Mouse (Mus musculus) heart, postnatal 14 days (tissue): ENCODE measurements around the gene Hoxb4. TPM values are rescaled to one million over a fixed set of nuclear protein-coding genes. Genes with fewer than 3 reads are reported as not detected.

Experiments
- DNase-seq, 2 experiments: peaks; one replicate each; pipeline ENCODE4 v3.0.0; 2021 to 2022
- intact Hi-C: fragments of 180-260 bp; cut with DNase I; formaldehyde crosslinking; loops from one replicate; pipeline ENCODE4 v1.15.1; 2025
- total RNA-seq, 2 experiments: library from RNA; stranded (reverse); gene quantifications; 2 replicates each; pipeline ENCODE4 v1.2.3; 2021

Hoxb4 gene
- total RNA-seq, 2 experiments from 2014 or later: 1.0 to 1.3 TPM

- no peak for DNase-seq
- intact Hi-C loops: no loop called here
Observed at GRCm38 (mm10) chr11:96345220-96345892, 27.3 kb downstream of the Hoxb4 start.

GRCm38 (mm10) chr11:96345893-96346806, 28.1 kb downstream of the Hoxb4 start:
- intact Hi-C loops: no loop called here
- DNase-seq: no peak

- intact Hi-C loops: no loop called here
- DNase-seq: no peak
Observed at GRCm38 (mm10) chr11:96346916-96347520, 29.0 kb downstream of the Hoxb4 start.

- DNase-seq: no peak
- intact Hi-C loops: no loop called here
Observed at GRCm38 (mm10) chr11:96347717-96348116, 29.6 kb downstream of the Hoxb4 start.

- intact Hi-C loops: no loop called here
- DNase-seq: no peak
Observed at GRCm38 (mm10) chr11:96348141-96348928, 30.3 kb downstream of the Hoxb4 start.

- intact Hi-C loops: no loop called here
- DNase-seq: no peak
Observed at GRCm38 (mm10) chr11:96348988-96349387, 30.9 kb downstream of the Hoxb4 start.

- no peak for DNase-seq
- intact Hi-C loops: loop anchor here (5.0 kb wide), 1 partner anchor 32 kb away; the partner anchor contains the start of gene Hoxb4
Observed at GRCm38 (mm10) chr11:96349491-96350340, 31.6 kb downstream of the Hoxb4 start.

- intact Hi-C loops: loop anchor here (5.0 kb wide), 1 partner anchor 33 kb away; the partner anchor contains the start of gene Hoxb4
- no peak for DNase-seq
Observed at GRCm38 (mm10) chr11:96350341-96350624, 32.2 kb downstream of the Hoxb4 start, which contains the start of gene Hoxb2. Gene Hoxb2, plus strand, starts transcription at chr11:96350525.

- DNase-seq: no peak
- intact Hi-C loops: loop anchor here (5.0 kb wide), 1 partner anchor 33 kb away; the partner anchor contains the start of gene Hoxb4
Observed at GRCm38 (mm10) chr11:96350791-96351190, 32.7 kb downstream of the Hoxb4 start.

GRCm38 (mm10) chr11:96351312-96351711, 33.2 kb downstream of the Hoxb4 start:
- intact Hi-C loops: loop anchor here (5.0 kb wide), 1 partner anchor 34 kb away; the partner anchor contains the start of gene Hoxb4
- no peak for DNase-seq

GRCm38 (mm10) chr11:96351831-96352230, 33.8 kb downstream of the Hoxb4 start:
- intact Hi-C loops: loop anchor here (5.0 kb wide), 1 partner anchor 35 kb away; the partner anchor contains the start of gene Hoxb4

GRCm38 (mm10) chr11:96352691-96353521, 34.8 kb downstream of the Hoxb4 start:
- intact Hi-C loops: loop anchor here (5.0 kb wide), 1 partner anchor 36 kb away; the partner anchor contains the start of gene Hoxb4

More at GRCm38 (mm10) chr11:96351831-96352230, 33.8 kb downstream of the Hoxb4 start:
- DNase-seq: no peak

GRCm38 (mm10) chr11:96353522-96353841, 35.4 kb downstream of the Hoxb4 start:
- DNase-seq: no peak
- intact Hi-C loops: loop anchor here (5.0 kb wide), 1 partner anchor 36 kb away; the partner anchor contains the start of gene Hoxb4

More at GRCm38 (mm10) chr11:96352691-96353521, 34.8 kb downstream of the Hoxb4 start:
- DNase-seq: peak; percentile 39 to 46

GRCm38 (mm10) chr11:96353939-96354338, 35.9 kb downstream of the Hoxb4 start:
- intact Hi-C loops: loop anchor here (5.0 kb wide), 1 partner anchor 37 kb away; the partner anchor contains the start of gene Hoxb4

GRCm38 (mm10) chr11:96354376-96354775, 36.3 kb downstream of the Hoxb4 start:
- intact Hi-C loops: loop anchor here (5.0 kb wide), 1 partner anchor 37 kb away; the partner anchor contains the start of gene Hoxb4
- DNase-seq: peak; percentile 16 to 38

More at GRCm38 (mm10) chr11:96353939-96354338, 35.9 kb downstream of the Hoxb4 start:
- DNase-seq: no peak

- intact Hi-C loops: loop anchor here (5.0 kb wide), 1 partner anchor 38 kb away; the partner anchor contains the start of gene Hoxb4
- no peak for DNase-seq
Observed at GRCm38 (mm10) chr11:96354801-96355311, 36.8 kb downstream of the Hoxb4 start.

GRCm38 (mm10) chr11:96363807-96364206, 45.7 kb downstream of the Hoxb4 start:
- DNase-seq: no peak
- intact Hi-C loops: no loop called here
